Mouse (Mus musculus) C2C12 (cell line): Measurements from ENCODE around the gene Rgs11. TPM values are rescaled to one million over a fixed set of nuclear protein-coding genes. Genes with fewer than 3 reads are reported as not detected.
"Not testable (repeated sequence)": the region's sequence is repeated elsewhere in the genome, so short reads cannot be mapped to it uniquely, and the experiment has no call there.

Source experiments
- H3K27me3 ChIP-seq: one replicate; pipeline ENCODE4 v1.6.1; 2011; ENCODE audit not compliant: control insufficient read depth, insufficient read depth, insufficient read length
- H3K36me3 ChIP-seq: one replicate; pipeline ENCODE4 v1.6.1; 2011; ENCODE audit not compliant: control insufficient read depth, insufficient read depth
- H3K4me3 ChIP-seq: one replicate; pipeline ENCODE4 v1.5.1; 2011; ENCODE audit warnings: mild to moderate bottlenecking, control low read depth; ENCODE audit not compliant: poor library complexity, insufficient read depth, severe bottlenecking
- H3K79me2 ChIP-seq: one replicate; pipeline ENCODE4 v1.6.1; 2011; ENCODE audit not compliant: control insufficient read depth, insufficient read depth
- H3K79me3 ChIP-seq: one replicate; pipeline ENCODE4 v1.6.1; 2011; ENCODE audit warnings: low read depth, control low read depth
- H3ac ChIP-seq: one replicate; pipeline ENCODE3; 2011; ENCODE audit warnings: low read depth; ENCODE audit not compliant: control insufficient read depth, insufficient read length
- CEBPB ChIP-seq: IDR thresholded peaks from one replicate; pipeline ENCODE4 v1.6.1; 2011; ENCODE audit warnings: low read depth, mild to moderate bottlenecking, control low read depth, moderate library complexity
- CTCF ChIP-seq: IDR thresholded peaks from one replicate; pipeline ENCODE4 v1.5.1; 2011; ENCODE audit not compliant: control insufficient read depth, insufficient read depth, insufficient read length
- FOSL1 ChIP-seq: IDR thresholded peaks from one replicate; pipeline ENCODE4 v1.8.0; 2011; ENCODE audit warnings: mild to moderate bottlenecking, low read length; ENCODE audit not compliant: poor library complexity, insufficient read depth, severe bottlenecking
- MAX ChIP-seq: IDR thresholded peaks from one replicate; pipeline ENCODE4 v1.6.1; 2011; ENCODE audit warnings: mild to moderate bottlenecking, control low read depth
- MYOD1 ChIP-seq: IDR thresholded peaks from one replicate; pipeline ENCODE4 v1.6.1; 2011; ENCODE audit warnings: low read depth; ENCODE audit not compliant: control insufficient read depth, insufficient read length
- MYOG ChIP-seq: IDR thresholded peaks from one replicate; pipeline ENCODE4 v1.6.1; 2011; ENCODE audit not compliant: control insufficient read depth, insufficient read length; ENCODE audit errors: extremely low read depth
- USF1 ChIP-seq: IDR thresholded peaks from one replicate; pipeline ENCODE4 v1.6.1; 2011; ENCODE audit warnings: low read depth, mild to moderate bottlenecking, control low read depth, moderate library complexity
- long read RNA-seq, 2 experiments: library from polyadenylated mRNA; unstranded; transcript quantifications; one replicate each; pipeline ENCODE4 v2.0.0; 2019 to 2020
- polyA plus RNA-seq: library from polyadenylated mRNA; unstranded; fragments of >200 nt; fragmentation: generic; extraction: Trizol; gene quantifications from one replicate; pipeline ENCODE4 v1.2.1, GENCODE M21; 2012; ENCODE audit warnings: missing spikeins

Gene Rgs11
- polyA plus RNA-seq, result not detected
- long read RNA-seq, experiment 1, result 0 reads
- long read RNA-seq, experiment 2, result 0 reads

- Histone ChIP-seq H3K4me3 (peak within 1 kb of the TSS; percentile 18), H3ac (peak within 1 kb of the TSS; percentile 54), H3K79me2 (no peaks in the 10 kb centered on the region), H3K79me3 (no peaks in the 10 kb centered on the region), H3K27me3 (no peaks in the 10 kb centered on the region), H3K36me3 (no peaks in the 10 kb centered on the region)
- TF ChIP-seq MAX (no peak), MYOD1 (no peak), USF1 (no peak), CTCF (no peak), MYOG (no peak), CEBPB (no peak), FOSL1 (no peak)
Observed at GRCm38 (mm10) chr17:26202737-26203136, at the start of gene Rgs11. Rgs11 (plus strand) TSS chr17:26202951.

GRCm38 (mm10) chr17:26162736-26163135, 40.0 kb upstream of the Rgs11 start:
- no peak for TF ChIP-seq CEBPB
- TF ChIP-seq MAX, result no peak
- TF ChIP-seq CTCF, result no peak
- no peak for TF ChIP-seq MYOD1
- TF ChIP-seq MYOG, result no peak
- no peak for TF ChIP-seq FOSL1
- no peak for TF ChIP-seq USF1

GRCm38 (mm10) chr17:26168039-26168438, 34.7 kb upstream of the Rgs11 start:
- Histone ChIP-seq H3K79me3 (peaks cover 41% of the 10 kb centered on the region), H3K27me3 (no peaks in the 10 kb centered on the region), H3K79me2 (peaks cover 86% of the 10 kb centered on the region), H3K36me3 (peaks cover 5% of the 10 kb centered on the region), H3K4me3 (no peak overlapping the region), H3ac (no peak overlapping the region)
- no peak for TF ChIP-seq CEBPB
- TF ChIP-seq CTCF, result no peak
- TF ChIP-seq MYOD1, result no peak
- TF ChIP-seq FOSL1, result no peak
- no peak for TF ChIP-seq USF1
- no peak for TF ChIP-seq MAX
- TF ChIP-seq MYOG, result no peak

More at GRCm38 (mm10) chr17:26162736-26163135, 40.0 kb upstream of the Rgs11 start:
- Histone ChIP-seq H3K79me2 (peaks cover 100% of the 10 kb centered on the region), H3K27me3 (no peaks in the 10 kb centered on the region), H3K79me3 (peaks cover 64% of the 10 kb centered on the region), H3K4me3 (no peak overlapping the region), H3K36me3 (peaks cover 5% of the 10 kb centered on the region), H3ac (no peak overlapping the region)

GRCm38 (mm10) chr17:26175248-26175647, 27.5 kb upstream of the Rgs11 start:
- peaks cover 30% of the 10 kb centered on the region for H3K36me3 ChIP-seq
- not testable (repeated sequence) for H3ac ChIP-seq, H3K27me3 ChIP-seq, H3K4me3 ChIP-seq, H3K79me3 ChIP-seq
- H3K79me2 ChIP-seq, result peaks cover 43% of the 10 kb centered on the region

- no peak overlapping the region for H3ac ChIP-seq
- H3K36me3 ChIP-seq, result peaks cover 38% of the 10 kb centered on the region
Observed at GRCm38 (mm10) chr17:26178611-26179010, 24.1 kb upstream of the Rgs11 start.

DNA sequence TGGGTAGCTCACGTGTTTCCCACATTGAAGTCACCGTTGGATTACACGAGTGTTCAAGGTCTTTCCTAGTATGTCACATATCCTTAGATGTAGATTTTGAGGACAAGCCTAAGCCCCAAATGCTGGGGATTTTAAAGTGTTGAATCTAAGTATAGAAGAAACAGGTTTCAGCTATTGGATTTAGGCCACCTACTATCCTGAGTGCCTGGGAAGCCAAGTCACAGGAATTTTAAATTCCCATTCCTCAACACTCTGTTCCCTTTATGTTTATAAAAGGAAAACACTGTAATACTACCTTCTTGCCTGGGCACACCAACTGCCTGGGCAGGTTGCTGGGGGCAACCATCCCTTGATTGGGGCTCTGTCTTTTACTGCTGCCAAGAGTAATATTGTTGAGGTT, 21.6 kb upstream of the Rgs11 start:
- TF ChIP-seq CEBPB, result no peak
- H3K27me3 ChIP-seq, result no peaks in the 10 kb centered on the region
- peaks cover 16% of the 10 kb centered on the region for H3K79me2 ChIP-seq
- H3ac ChIP-seq, result no peak overlapping the region
- peaks cover 3% of the 10 kb centered on the region for H3K79me3 ChIP-seq
- peaks cover 42% of the 10 kb centered on the region for H3K36me3 ChIP-seq
- no peak overlapping the region for H3K4me3 ChIP-seq

More at GRCm38 (mm10) chr17:26178611-26179010, 24.1 kb upstream of the Rgs11 start:
- peaks cover 22% of the 10 kb centered on the region for H3K79me2 ChIP-seq
- no peaks in the 10 kb centered on the region for H3K27me3 ChIP-seq
- H3K4me3 ChIP-seq, result no peak overlapping the region
- TF ChIP-seq USF1 (no peak), MYOG (no peak), MYOD1 (no peak), MAX (no peak), CEBPB (no peak), FOSL1 (no peak), CTCF (no peak)
- H3K79me3 ChIP-seq, result peaks cover 7% of the 10 kb centered on the region
